Mouse (Mus musculus): ENCODE measurements around the gene Rnase11.
A peak's percentile ranks its signal among the peaks of the same experiment; 100 is the strongest.
"Not testable (repeated sequence)": the region's sequence is repeated elsewhere in the genome, so short reads cannot be mapped to it uniquely, and the experiment has no call there.

Gene Rnase11

GRCm38 (mm10) chr14:51081035-51081434 is 31.1 kb upstream of the Rnase11 start:
- DNase-seq (ENCODE audit: low read depth, low spot score), result no peak

- DNase-seq (ENCODE audit: low read depth, low spot score), result no peak
Observed at GRCm38 (mm10) chr14:51079180-51079579, 29.2 kb upstream of the Rnase11 start.

GRCm38 (mm10) chr14:51074335-51074734 is 24.4 kb upstream of the Rnase11 start, which contains the start of gene Olfr750:
Gene Olfr750, minus strand, starts transcription at chr14:51074435.
- DNase-seq (ENCODE audit: low read depth, low spot score), result no peak

GRCm38 (mm10) chr14:51069617-51070016 is 19.7 kb upstream of the Rnase11 start:
- peak; percentile 55 for DNase-seq (ENCODE audit: low read depth, low spot score)

GRCm38 (mm10) chr14:51068956-51069355 is 19.0 kb upstream of the Rnase11 start:
- no peak for DNase-seq (ENCODE audit: low read depth, low spot score)

- DNase-seq (ENCODE audit: low read depth, low spot score), result no peak
Observed at GRCm38 (mm10) chr14:51060761-51061160, 10.8 kb upstream of the Rnase11 start.

- DNase-seq (ENCODE audit: low read depth, low spot score), result no peak
Observed at GRCm38 (mm10) chr14:51057401-51057831, 7.5 kb upstream of the Rnase11 start, which contains the start of gene Rnase12. Gene Rnase12, minus strand, starts transcription at chr14:51057661.

GRCm38 (mm10) chr14:51054243-51055237 is 4.6 kb upstream of the Rnase11 start:
- peak; percentile 33 for DNase-seq (ENCODE audit: low read depth, low spot score)

GRCm38 (mm10) chr14:51053176-51053575 is 3.2 kb upstream of the Rnase11 start:
- no peak for DNase-seq (ENCODE audit: low read depth, low spot score)

- no peak for DNase-seq (ENCODE audit: low read depth, low spot score)
Observed at GRCm38 (mm10) chr14:51051941-51052340, 2.0 kb upstream of the Rnase11 start.

GRCm38 (mm10) chr14:51047846-51048245 is 2.1 kb downstream of the Rnase11 start:
- no peak for DNase-seq (ENCODE audit: low read depth, low spot score)

- DNase-seq (ENCODE audit: low read depth, low spot score), result no peak
Observed at GRCm38 (mm10) chr14:51041769-51042168, 8.2 kb downstream of the Rnase11 start, which contains the start of gene Rnase9. Gene Rnase9, minus strand, starts transcription at chr14:51041869.

- no peak for DNase-seq (ENCODE audit: low read depth, low spot score)
Observed at GRCm38 (mm10) chr14:51036214-51036613, 13.7 kb downstream of the Rnase11 start.

GRCm38 (mm10) chr14:51035206-51035605 is 14.8 kb downstream of the Rnase11 start:
- DNase-seq (ENCODE audit: low read depth, low spot score), result no peak

- DNase-seq (ENCODE audit: low read depth, low spot score), result no peak
Observed at GRCm38 (mm10) chr14:51027387-51028155, 22.4 kb downstream of the Rnase11 start.

- peak; percentile 79 for DNase-seq (ENCODE audit: low read depth, low spot score)
Observed at GRCm38 (mm10) chr14:51026391-51027133, 23.4 kb downstream of the Rnase11 start.

GRCm38 (mm10) chr14:51024820-51025219 is 25.1 kb downstream of the Rnase11 start:
- no peak for DNase-seq (ENCODE audit: low read depth, low spot score)

GRCm38 (mm10) chr14:51023457-51023856 is 26.5 kb downstream of the Rnase11 start:
- DNase-seq (ENCODE audit: low read depth, low spot score), result no peak

GRCm38 (mm10) chr14:51017256-51017655 is 32.7 kb downstream of the Rnase11 start:
- no peak for DNase-seq (ENCODE audit: low read depth, low spot score)

GRCm38 (mm10) chr14:51015780-51016179 is 34.2 kb downstream of the Rnase11 start:
- DNase-seq (ENCODE audit: low read depth, low spot score), result no peak

- not testable (repeated sequence) for DNase-seq (ENCODE audit: low read depth, low spot score)
Observed at GRCm38 (mm10) chr14:51014724-51015123, 35.2 kb downstream of the Rnase11 start.
